Mouse (Mus musculus) testis, adult 2 months (tissue): Measurements from ENCODE around the gene Dnah14.

ENCODE experiments used
- CTCF ChIP-seq: fragments of 200-500 bp; IDR thresholded peaks from 2 replicates; pipeline ENCODE4 v1.5.1; 2012; ENCODE audit warnings: low read depth, mild to moderate bottlenecking, inconsistent platforms, low read length, moderate library complexity; ENCODE audit not compliant: control insufficient read depth, insufficient read depth, insufficient replicate concordance
- POLR2A ChIP-seq: fragments of 200-500 bp; IDR thresholded peaks from 2 replicates; pipeline ENCODE4 v1.6.1; 2012; ENCODE audit warnings: low read depth, mild to moderate bottlenecking, inconsistent platforms, low read length, moderate library complexity; ENCODE audit not compliant: control insufficient read depth

GRCm38 (mm10) chr1:181549987-181550386 lies 26.4 kb upstream of the Dnah14 start:
- no peak for TF ChIP-seq POLR2A
- no peak for TF ChIP-seq CTCF
